Mouse (Mus musculus) stomach, postnatal 0 days (tissue): ENCODE data around the gene Eif2a.

Experiments used
- CTCF ChIP-seq: IDR thresholded peaks from 2 replicates; pipeline ENCODE4 v1.5.1; 2016; ENCODE audit warnings: antibody characterized with exemption, low read depth, mild to moderate bottlenecking, moderate library complexity
- EP300 ChIP-seq: optimal IDR thresholded peaks from 2 replicates; pipeline ENCODE3; 2016; ENCODE audit warnings: antibody characterized with exemption

- TF ChIP-seq CTCF (peak; percentile 50), EP300 (no peak)
Observed at GRCm38 (mm10) chr3:58487121-58487520, 38.5 kb upstream of the Eif2a start.
